Comparison of ENCODE assay signal across 15 mouse cellular contexts in the genomic region with DNA sequence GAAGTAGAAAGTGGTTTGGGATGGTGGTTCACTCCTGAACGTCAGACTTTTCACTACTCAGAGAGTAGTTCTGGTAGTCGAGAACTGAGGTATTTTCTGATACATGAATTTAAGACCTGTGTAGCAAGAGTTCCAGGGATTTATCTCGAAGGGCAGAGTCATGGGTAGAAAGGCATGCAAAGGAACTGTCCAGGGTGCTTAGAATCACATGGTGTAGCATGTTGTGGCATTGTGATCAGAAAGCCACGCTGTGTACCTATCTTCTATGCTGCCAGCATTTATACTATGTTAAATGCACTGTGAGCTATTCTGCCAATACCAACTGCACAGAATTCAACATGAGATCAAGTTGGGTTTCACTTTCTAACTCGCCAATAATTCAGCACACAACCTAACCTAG.
DNase-seq lines count a peak whose midpoint lies in the region; ATAC-seq and TF ChIP-seq lines count a peak whose summit lies in the region.
"Had no signal": no experiment of that assay in that cellular context is flagged by ENCODE, and none has a peak within 500 bp of the region (broad histone marks: within the 10 kb centered on the region; RNA-seq: fewer than 3 reads in every experiment).

No protein-coding gene starts in this region.

- H3K4me1 ChIP-seq in heart, postnatal 0 days (ENCODE audit: control insufficient read depth, insufficient read depth) = no peaks in the 10 kb centered on the region
- H3K4me1 ChIP-seq in heart, embryonic 12.5 days (replicated peaks) = no peaks in the 10 kb centered on the region
- H3K4me1 ChIP-seq: heart, embryonic 10.5 days; hindbrain, embryonic 15.5 days; stomach, embryonic 15.5 days had no signal

- H3K36me3 ChIP-seq in heart, postnatal 0 days (replicated peaks; ENCODE audit: control insufficient read depth, insufficient read depth, low read length) = no peaks in the 10 kb centered on the region
- H3K36me3 ChIP-seq in heart, embryonic 12.5 days = no peaks in the 10 kb centered on the region
- H3K36me3 ChIP-seq: heart, embryonic 10.5 days; hindbrain, embryonic 15.5 days; stomach, embryonic 15.5 days had no signal

- TF ChIP-seq CTCF in heart, postnatal 0 days (IDR thresholded peaks at IDR 0.05; ENCODE audit: low read depth) = no peak
- TF ChIP-seq CTCF in layer of hippocampus, adult 2 months (conservative IDR thresholded peaks at IDR 0.05) = no peak

- no peaks in the 10 kb centered on the region for H3K9me3 ChIP-seq in heart, postnatal 0 days (replicated peaks; ENCODE audit: control insufficient read depth, low read length)
- H3K9me3 ChIP-seq in heart, embryonic 12.5 days (replicated peaks) = no peaks in the 10 kb centered on the region
- H3K9me3 ChIP-seq: heart, embryonic 10.5 days; hindbrain, embryonic 15.5 days; stomach, embryonic 15.5 days had no signal

- TF ChIP-seq EP300 in heart, postnatal 0 days (IDR thresholded peaks at IDR 0.05; ENCODE audit: low read depth) = no peak

- no peaks in the 10 kb centered on the region for H3K27me3 ChIP-seq in heart, postnatal 0 days (ENCODE audit: control insufficient read depth, insufficient read depth, low read length)
- no peaks in the 10 kb centered on the region for H3K27me3 ChIP-seq in heart, embryonic 12.5 days (replicated peaks)
- H3K27me3 ChIP-seq: hindbrain, embryonic 15.5 days; stomach, embryonic 15.5 days had no signal

- WGBS in heart, postnatal 0 days = 50% methylated on average over 5 of the region's 5 CpGs
- WGBS in heart, embryonic 12.5 days = 61% methylated on average over 5 of the region's 5 CpGs

- H3K27ac ChIP-seq in heart, postnatal 0 days (ENCODE audit: low read depth) = no peak overlapping the region
- H3K27ac ChIP-seq in heart, embryonic 12.5 days (ENCODE audit: poor library complexity, severe bottlenecking) = no peak overlapping the region
- no peak overlapping the region for H3K27ac ChIP-seq in layer of hippocampus, adult 2 months
- H3K27ac ChIP-seq: heart, embryonic 10.5 days; hindbrain, embryonic 15.5 days; stomach, embryonic 15.5 days had no signal

- no peak overlapping the region for H3K4me2 ChIP-seq in heart, postnatal 0 days (ENCODE audit: low read depth, low read length)
- no peak overlapping the region for H3K4me2 ChIP-seq in heart, embryonic 12.5 days
- H3K4me2 ChIP-seq: hindbrain, embryonic 15.5 days; stomach, embryonic 15.5 days had no signal

- H3K4me3 ChIP-seq in heart, postnatal 0 days (ENCODE audit: low read depth, low read length) = no peak overlapping the region
- no peak overlapping the region for H3K4me3 ChIP-seq in heart, embryonic 12.5 days
- H3K4me3 ChIP-seq in layer of hippocampus, adult 2 months = no peak overlapping the region
- H3K4me3 ChIP-seq: heart, embryonic 10.5 days; hindbrain, embryonic 15.5 days; stomach, embryonic 15.5 days had no signal

- no peak for ATAC-seq in heart, postnatal 0 days (ENCODE audit: insufficient read depth, low read depth)
- ATAC-seq in heart, embryonic 12.5 days (ENCODE audit: insufficient number of reproducible peaks, low FRiP score) = no peak
- 0 out of 2 replicates have a peak, but pooled peaks have one; percentile 39 for ATAC-seq in megakaryocyte progenitor cell, adult 5-6 weeks (replicated peaks; ENCODE audit: poor library complexity)
- ATAC-seq: liver, postnatal 0 days; midbrain, embryonic 16.5 days had no signal

- no peak overlapping the region for H3K9ac ChIP-seq in heart, postnatal 0 days (replicated peaks; ENCODE audit: low read depth, low read length)
- H3K9ac ChIP-seq in heart, embryonic 12.5 days = no peak overlapping the region
- H3K9ac ChIP-seq: hindbrain, embryonic 15.5 days; liver, postnatal 0 days; stomach, embryonic 15.5 days had no signal

- DNase-seq in heart, postnatal 0 days (ENCODE audit: low spot score) = peak; percentile 23
- DNase-seq in lung, postnatal 14 days = peak; percentile 7
- no peak for DNase-seq in lung, postnatal 25 days (ENCODE audit: low spot score)
- peak; percentile 39 for DNase-seq in adipocyte (ENCODE audit: low spot score)
- DNase-seq in layer of hippocampus, adult 2 months (ENCODE audit: low spot score in 2 of 2) = no peak
- no peak for DNase-seq in left cerebral cortex, adult 11 months (ENCODE audit: low spot score)
- DNase-seq: cerebellum, postnatal 14 days; liver, postnatal 0 days; right cerebral cortex, postnatal 25 days had no signal

Comparison
In these comparisons a context has a peak if more than half of its experiments do, and no peak if none do; other contexts are left out.
1. DNase-seq: peak in heart, postnatal 0 days (single experiment), lung, postnatal 14 days (single experiment) and adipocyte (single experiment); none in lung, postnatal 25 days (single experiment), layer of hippocampus, adult 2 months (0 of 2) and left cerebral cortex, adult 11 months (single experiment).